Mouse (Mus musculus) lung, embryonic 16.5 days (tissue): ENCODE data around the gene Ick. TPM values are rescaled to one million over a fixed set of nuclear protein-coding genes. Genes with fewer than 3 reads are reported as not detected.

ENCODE experiments used
- ATAC-seq: fragments of 200-750 bp; cut with Nextera tagmentation; 2 replicates; pipeline ENCODE4 v1.8.0; 2017; ENCODE audit warnings: low read depth, mild to moderate bottlenecking, moderate library complexity
- H3K27ac ChIP-seq: fragments of 300-500 bp; sonication (generic); 2 replicates; pipeline ENCODE4 v1.5.1; 2014; ENCODE audit warnings: mild to moderate bottlenecking, control low read depth, low read length
- H3K27me3 ChIP-seq: fragments of 300-500 bp; sonication (generic); 2 replicates; pipeline ENCODE4 v1.6.1; 2014; ENCODE audit warnings: low read depth, low read length, mixed read lengths; ENCODE audit not compliant: control insufficient read depth, insufficient read depth
- H3K36me3 ChIP-seq: fragments of 300-500 bp; sonication (generic); 2 replicates; pipeline ENCODE4 v1.6.1; 2014; ENCODE audit warnings: low read length; ENCODE audit not compliant: control insufficient read depth, insufficient read depth
- H3K4me1 ChIP-seq: fragments of 300-500 bp; sonication (generic); replicated peaks from 2 replicates; pipeline ENCODE4 v1.6.1; 2014; ENCODE audit warnings: low read length, mixed read lengths; ENCODE audit not compliant: control insufficient read depth, insufficient read depth
- H3K4me2 ChIP-seq: fragments of 300-500 bp; sonication (generic); 2 replicates; pipeline ENCODE4 v1.6.1; 2014; ENCODE audit warnings: low read depth, low read length, control low read depth
- H3K4me3 ChIP-seq: fragments of 300-500 bp; sonication (generic); 2 replicates; pipeline ENCODE4 v1.5.1; 2014; ENCODE audit warnings: mild to moderate bottlenecking, low read length, control low read depth
- H3K9ac ChIP-seq: fragments of 300-500 bp; sonication (generic); 2 replicates; pipeline ENCODE4 v1.6.1; 2014; ENCODE audit warnings: low read length, control low read depth
- H3K9me3 ChIP-seq: fragments of 300-500 bp; sonication (generic); 2 replicates; pipeline ENCODE4 v1.6.1; 2016; ENCODE audit warnings: low read length; ENCODE audit not compliant: control insufficient read depth
- WGBS: fragments of 180-500 bp; shearing (Covaris S2); extraction: QIAGEN DNeasy Blood & Tissue Kit; methylation state at CpG from one replicate; pipeline ENCODE4 v1.1.7; 2014; 5-methylcytosine and 5-hydroxymethylcytosine counted together
- polyA plus RNA-seq: library from polyadenylated mRNA; unstranded; fragments of >200 nt; fragmentation: Nextera tagmentation; extraction: Ambion mirVana; gene quantifications from 2 replicates; pipeline ENCODE4 v1.2.1, GENCODE M21; 2015

Ick gene
- polyA plus RNA-seq, 1 experiment from 2014 or later = 21.2 TPM

GRCm38 (mm10) chr9:78124297-78124696 lies 15.3 kb downstream of the Ick start:
- Histone ChIP-seq H3K27ac (no peak overlapping the region), H3K4me2 (no peak overlapping the region), H3K27me3 (no peaks in the 10 kb centered on the region), H3K36me3 (peaks cover 2% of the 10 kb centered on the region; the same call in 1 of the 2 replicates), H3K9me3 (no peaks in the 10 kb centered on the region), H3K9ac (no peak overlapping the region), H3K4me3 (no peak overlapping the region), H3K4me1 (no peaks in the 10 kb centered on the region; the same call in 1 of the 2 replicates)
- 84% methylated on average over 6 of the region's 6 CpGs for WGBS
- ATAC-seq = no peak

- 56% methylated on average over 6 of the region's 6 CpGs for WGBS
- H3K4me3 ChIP-seq = no peak overlapping the region
- ATAC-seq = no peak
These were observed 17.0 kb downstream of the Ick start for GRCm38 (mm10) chr9:78126007-78126406.

GRCm38 (mm10) chr9:78126643-78127042 lies 17.7 kb downstream of the Ick start:
- no peak overlapping the region for H3K27ac ChIP-seq
- ATAC-seq = no peak
- 71% methylated on average over 10 of the region's 10 CpGs for WGBS

More at GRCm38 (mm10) chr9:78126007-78126406, 17.0 kb downstream of the Ick start:
- no peaks in the 10 kb centered on the region for H3K9me3 ChIP-seq
- H3K4me2 ChIP-seq = no peak overlapping the region
- H3K36me3 ChIP-seq = peaks cover 2% of the 10 kb centered on the region; the same call in 1 of the 2 replicates
- no peak overlapping the region for H3K27ac ChIP-seq
- H3K27me3 ChIP-seq = no peaks in the 10 kb centered on the region
- H3K9ac ChIP-seq = no peak overlapping the region
- no peaks in the 10 kb centered on the region; the same call in 1 of the 2 replicates for H3K4me1 ChIP-seq

GRCm38 (mm10) chr9:78135658-78136057 lies 26.7 kb downstream of the Ick start:
- H3K4me3 ChIP-seq = no peak overlapping the region
- no peak for ATAC-seq
- no peak overlapping the region for H3K4me2 ChIP-seq
- H3K36me3 ChIP-seq = peaks cover 20% of the 10 kb centered on the region
- no peaks in the 10 kb centered on the region for H3K9me3 ChIP-seq
- H3K4me1 ChIP-seq = no peaks in the 10 kb centered on the region
- H3K9ac ChIP-seq = no peak overlapping the region
- no peak overlapping the region for H3K27ac ChIP-seq
- WGBS = 77% methylated on average over 7 of the region's 7 CpGs
- H3K27me3 ChIP-seq = no peaks in the 10 kb centered on the region

More at GRCm38 (mm10) chr9:78126643-78127042, 17.7 kb downstream of the Ick start:
- Histone ChIP-seq H3K4me1 (no peaks in the 10 kb centered on the region; the same call in 1 of the 2 replicates), H3K4me3 (no peak overlapping the region), H3K9ac (no peak overlapping the region), H3K4me2 (no peak overlapping the region), H3K9me3 (no peaks in the 10 kb centered on the region), H3K27me3 (no peaks in the 10 kb centered on the region), H3K36me3 (peaks cover 8% of the 10 kb centered on the region; the same call in 1 of the 2 replicates)

- Histone ChIP-seq H3K36me3 (peaks cover 22% of the 10 kb centered on the region), H3K9ac (no peak overlapping the region), H3K4me2 (no peak overlapping the region), H3K4me3 (no peak overlapping the region), H3K4me1 (no peaks in the 10 kb centered on the region), H3K27me3 (no peaks in the 10 kb centered on the region), H3K27ac (no peak overlapping the region), H3K9me3 (no peaks in the 10 kb centered on the region)
- ATAC-seq = no peak
- 90% methylated on average over 9 of the region's 9 CpGs for WGBS
These were observed 29.2 kb downstream of the Ick start for GRCm38 (mm10) chr9:78138044-78138676.

GRCm38 (mm10) chr9:78139463-78139862 lies 30.5 kb downstream of the Ick start:
- no peak for ATAC-seq

GRCm38 (mm10) chr9:78146099-78146498 lies 37.1 kb downstream of the Ick start:
- Histone ChIP-seq H3K4me3 (no peak overlapping the region), H3K9ac (no peak overlapping the region), H3K27me3 (no peaks in the 10 kb centered on the region), H3K9me3 (no peaks in the 10 kb centered on the region), H3K4me2 (no peak overlapping the region), H3K36me3 (peaks cover 19% of the 10 kb centered on the region), H3K27ac (no peak overlapping the region), H3K4me1 (no peaks in the 10 kb centered on the region)
- 60% methylated on average over 4 of the region's 4 CpGs for whole genome bisulfite sequencing
- ATAC-seq = no peak

More at GRCm38 (mm10) chr9:78139463-78139862, 30.5 kb downstream of the Ick start:
- no peak overlapping the region for H3K4me3 ChIP-seq
- 86% methylated on average over 4 of the region's 4 CpGs for WGBS
- H3K9me3 ChIP-seq = no peaks in the 10 kb centered on the region
- H3K27ac ChIP-seq = no peak overlapping the region
- peaks cover 26% of the 10 kb centered on the region for H3K36me3 ChIP-seq
- H3K27me3 ChIP-seq = no peaks in the 10 kb centered on the region
- no peaks in the 10 kb centered on the region for H3K4me1 ChIP-seq
- no peak overlapping the region for H3K4me2 ChIP-seq
- H3K9ac ChIP-seq = no peak overlapping the region

- Histone ChIP-seq H3K36me3 (peaks cover 18% of the 10 kb centered on the region), H3K27me3 (no peaks in the 10 kb centered on the region), H3K4me1 (no peaks in the 10 kb centered on the region), H3K4me3 (no peak overlapping the region), H3K27ac (no peak overlapping the region), H3K4me2 (no peak overlapping the region), H3K9me3 (no peaks in the 10 kb centered on the region), H3K9ac (no peak overlapping the region)
- no peak for ATAC-seq
- WGBS = 79% methylated on average over 6 of the region's 6 CpGs
These were observed 37.6 kb downstream of the Ick start for GRCm38 (mm10) chr9:78146627-78147026.

- H3K36me3 ChIP-seq = peaks cover 10% of the 10 kb centered on the region; the same call in 1 of the 2 replicates
- ATAC-seq = no peak
- H3K4me3 ChIP-seq = no peak overlapping the region
- WGBS = 82% methylated on average over 6 of the region's 6 CpGs
- no peak overlapping the region for H3K4me2 ChIP-seq
- no peaks in the 10 kb centered on the region for H3K9me3 ChIP-seq
- H3K27me3 ChIP-seq = no peaks in the 10 kb centered on the region
- no peak overlapping the region for H3K9ac ChIP-seq
- no peaks in the 10 kb centered on the region for H3K4me1 ChIP-seq
- no peak overlapping the region for H3K27ac ChIP-seq
These were observed 39.2 kb downstream of the Ick start for GRCm38 (mm10) chr9:78148149-78148548.
